Mouse (Mus musculus) hindbrain, embryonic 12.5 days (tissue): ENCODE results near the gene Hesx1. TPM values are rescaled to one million over a fixed set of nuclear protein-coding genes. Genes with fewer than 3 reads are reported as not detected.

ENCODE experiments used
- ATAC-seq: fragments of 200-750 bp; cut with Nextera tagmentation; 2 replicates; pipeline ENCODE4 v1.8.0; 2017; ENCODE audit warnings: moderate TSS enrichment; ENCODE audit not compliant: low FRiP score
- H3K27ac ChIP-seq: fragments of 300-500 bp; sonication (generic); 2 replicates; pipeline ENCODE4 v1.5.1; 2016; ENCODE audit warnings: mild to moderate bottlenecking
- H3K27me3 ChIP-seq: fragments of 300-500 bp; sonication (generic); 2 replicates; pipeline ENCODE4 v1.6.1; 2016; ENCODE audit warnings: mild to moderate bottlenecking
- H3K36me3 ChIP-seq: fragments of 300-500 bp; sonication (generic); 2 replicates; pipeline ENCODE4 v1.6.1; 2016; ENCODE audit warnings: mild to moderate bottlenecking
- H3K4me1 ChIP-seq: fragments of 300-500 bp; sonication (generic); 2 replicates; pipeline ENCODE4 v1.6.1; 2016
- H3K4me2 ChIP-seq: fragments of 300-500 bp; sonication (generic); replicated peaks from 2 replicates; pipeline ENCODE4 v1.6.1; 2016; ENCODE audit warnings: mild to moderate bottlenecking
- H3K4me3 ChIP-seq: fragments of 300-500 bp; sonication (generic); 2 replicates; pipeline ENCODE4 v1.5.1; 2016; ENCODE audit warnings: mild to moderate bottlenecking
- H3K9ac ChIP-seq: fragments of 300-500 bp; sonication (generic); 2 replicates; pipeline ENCODE4 v1.6.1; 2016; ENCODE audit warnings: mild to moderate bottlenecking, moderate library complexity
- H3K9me3 ChIP-seq: fragments of 300-500 bp; sonication (generic); replicated peaks from 2 replicates; pipeline ENCODE4 v1.6.1; 2016; ENCODE audit warnings: mild to moderate bottlenecking
- WGBS: fragments of 180-500 bp; shearing (Covaris S2); methylation state at CpG from one replicate; pipeline ENCODE4 v1.1.7; 2016; 5-methylcytosine and 5-hydroxymethylcytosine counted together
- polyA plus RNA-seq: library from polyadenylated mRNA; unstranded; fragments of >200 nt; fragmentation: Nextera tagmentation; extraction: Ambion mirVana; gene quantifications from 2 replicates; pipeline ENCODE4 v1.2.1, GENCODE M21; 2016

The Hesx1 gene
- polyA plus RNA-seq, 1 experiment from 2014 or later: not detected

DNA sequence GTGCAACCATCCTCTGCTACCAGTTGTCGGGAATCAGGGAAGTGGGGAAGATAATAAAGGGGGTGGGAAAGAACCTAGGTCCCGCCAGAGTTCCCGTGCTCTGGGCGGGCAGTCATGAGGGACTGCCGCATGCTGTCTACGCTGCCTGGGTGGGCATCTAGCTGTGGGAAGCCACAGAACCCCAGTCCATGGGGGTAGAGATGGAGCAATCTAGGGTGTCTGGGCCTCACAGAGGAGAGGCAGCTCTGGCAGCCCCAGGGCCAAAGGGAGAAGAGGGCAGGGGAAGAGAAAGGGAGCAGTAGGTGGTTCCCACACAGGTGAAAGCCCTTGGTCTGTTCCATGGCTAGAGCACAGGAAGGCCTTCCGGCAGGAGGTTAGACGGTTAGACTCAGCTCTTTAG lies 13.2 kb upstream of the Hesx1 start:
- no peaks in the 10 kb centered on the region for H3K27me3 ChIP-seq
- H3K9me3 ChIP-seq: peaks cover 9% of the 10 kb centered on the region
- H3K27ac ChIP-seq: no peak overlapping the region
- ATAC-seq: no peak
- WGBS: 97% methylated on average over 8 of the region's 8 CpGs
- no peaks in the 10 kb centered on the region for H3K36me3 ChIP-seq
- H3K4me2 ChIP-seq: no peak overlapping the region
- peaks cover 10% of the 10 kb centered on the region for H3K4me1 ChIP-seq
- H3K4me3 ChIP-seq: no peak overlapping the region
- H3K9ac ChIP-seq: no peak overlapping the region

DNA sequence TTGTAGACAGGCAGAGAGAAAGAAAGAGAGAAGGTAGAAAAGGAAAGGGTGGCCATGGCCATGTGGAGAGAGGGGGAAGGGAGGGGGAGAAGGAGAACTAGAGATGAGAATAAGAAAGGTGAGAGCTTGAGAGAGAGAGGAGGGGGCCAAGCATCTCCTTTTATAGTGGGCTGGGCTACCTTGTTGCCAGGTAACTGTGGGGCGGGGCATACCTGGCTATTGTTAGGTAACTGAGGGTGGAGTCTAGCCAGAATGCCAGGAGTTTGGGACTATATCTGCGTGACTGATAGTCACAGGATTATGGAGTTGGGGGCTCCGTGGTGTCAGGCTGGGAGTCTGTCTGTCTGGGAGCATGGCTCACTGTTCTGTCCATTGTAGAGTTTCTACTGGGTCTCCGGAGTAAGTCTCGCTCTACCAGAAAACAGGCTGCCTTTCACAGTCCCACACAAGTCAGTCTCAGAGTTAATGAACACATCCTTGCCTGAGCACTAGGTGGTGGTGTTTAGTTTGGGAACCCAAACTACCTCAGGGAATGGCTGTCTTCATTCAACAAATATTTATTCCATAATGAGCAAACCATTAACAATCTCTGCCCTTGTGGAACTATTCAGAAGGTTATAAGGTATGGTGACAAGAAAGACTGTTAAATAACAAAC lies 12.6 kb upstream of the Hesx1 start:
- 63% methylated on average over 5 of the region's 5 CpGs for WGBS
- Histone ChIP-seq H3K4me1 (peaks cover 10% of the 10 kb centered on the region), H3K9ac (no peak overlapping the region), H3K36me3 (no peaks in the 10 kb centered on the region), H3K4me2 (no peak overlapping the region), H3K4me3 (no peak overlapping the region), H3K27ac (no peak overlapping the region), H3K9me3 (peaks cover 9% of the 10 kb centered on the region), H3K27me3 (no peaks in the 10 kb centered on the region)
- no peak for ATAC-seq

DNA sequence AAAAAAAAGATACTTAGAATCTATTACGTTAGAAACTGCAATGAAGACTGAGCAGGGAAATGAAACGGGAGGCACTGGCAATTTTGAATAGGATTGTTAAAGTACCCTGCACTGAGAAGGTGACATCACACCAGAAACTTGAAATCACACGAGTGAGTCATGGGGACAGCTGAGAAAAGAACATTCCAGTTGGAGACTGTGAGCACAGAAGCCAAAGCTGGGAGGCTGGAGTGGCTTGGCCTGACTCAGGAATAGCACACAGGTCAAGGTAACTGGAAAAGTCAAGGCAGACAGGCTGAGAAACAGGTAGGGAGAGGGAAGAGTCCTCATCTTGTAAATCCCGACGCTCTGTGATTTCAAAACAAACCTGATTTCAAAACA lies 12.1 kb upstream of the Hesx1 start:
- Histone ChIP-seq H3K9ac (no peak overlapping the region), H3K4me3 (no peak overlapping the region), H3K27ac (no peak overlapping the region), H3K36me3 (no peaks in the 10 kb centered on the region), H3K4me1 (peaks cover 5% of the 10 kb centered on the region; the same call in 1 of the 2 replicates), H3K27me3 (no peaks in the 10 kb centered on the region), H3K9me3 (peaks cover 9% of the 10 kb centered on the region), H3K4me2 (no peak overlapping the region)
- ATAC-seq: no peak
- WGBS: 81% methylated on average over 5 of the region's 5 CpGs

DNA sequence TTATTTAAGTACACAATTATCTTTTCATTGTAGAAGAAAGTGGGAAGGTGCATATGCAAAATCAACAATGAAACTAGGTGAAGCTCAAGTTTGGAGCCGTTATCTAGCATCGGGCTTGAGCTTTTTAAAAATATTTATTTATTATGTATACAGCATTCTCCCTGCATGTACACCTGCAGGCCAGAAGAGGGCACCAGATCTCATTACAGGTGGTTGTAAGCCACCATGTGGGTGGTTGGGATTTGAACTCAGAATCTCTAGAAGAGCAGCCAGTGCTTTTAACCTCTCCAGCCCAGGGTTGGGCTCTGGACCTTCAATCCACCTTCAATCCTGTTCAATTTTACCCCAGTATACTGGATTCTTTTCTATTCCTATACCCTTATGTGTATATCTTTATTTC lies 5.5 kb upstream of the Hesx1 start:
- H3K4me3 ChIP-seq: no peak overlapping the region
- no peak overlapping the region for H3K4me2 ChIP-seq
- 77% methylated on average over 2 of the region's 2 CpGs for WGBS
- no peaks in the 10 kb centered on the region for H3K4me1 ChIP-seq
- H3K36me3 ChIP-seq: no peaks in the 10 kb centered on the region
- ATAC-seq: no peak
- no peaks in the 10 kb centered on the region for H3K9me3 ChIP-seq
- no peaks in the 10 kb centered on the region for H3K27me3 ChIP-seq
- H3K9ac ChIP-seq: no peak overlapping the region
- H3K27ac ChIP-seq: no peak overlapping the region

DNA sequence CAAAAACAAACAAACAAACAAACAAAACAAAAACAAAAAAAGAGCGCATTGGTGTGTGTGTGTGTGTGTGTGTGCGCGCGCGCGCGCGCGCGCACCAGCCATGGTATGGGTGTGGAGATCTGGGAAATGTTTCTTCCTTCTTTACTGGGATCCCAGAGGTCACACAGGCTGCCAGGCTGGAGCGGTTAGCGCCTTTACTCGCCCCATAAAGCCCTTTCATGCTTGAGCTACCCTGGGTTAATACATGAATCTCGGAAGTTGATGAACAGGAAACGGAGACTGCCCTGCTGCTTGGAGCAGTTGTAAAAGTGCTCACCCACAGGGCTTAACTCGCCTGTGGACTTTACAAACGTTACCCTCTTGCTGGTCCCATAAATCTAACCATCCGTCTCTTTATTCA lies 2.6 kb upstream of the Hesx1 start:
- Histone ChIP-seq H3K4me3 (no peak overlapping the region), H3K27ac (no peak overlapping the region), H3K9ac (no peak overlapping the region), H3K36me3 (no peaks in the 10 kb centered on the region), H3K9me3 (no peaks in the 10 kb centered on the region), H3K27me3 (no peaks in the 10 kb centered on the region), H3K4me2 (no peak overlapping the region), H3K4me1 (peaks cover 5% of the 10 kb centered on the region; the same call in 1 of the 2 replicates)
- WGBS: 67% methylated on average over 18 of the region's 18 CpGs
- no peak for ATAC-seq

DNA sequence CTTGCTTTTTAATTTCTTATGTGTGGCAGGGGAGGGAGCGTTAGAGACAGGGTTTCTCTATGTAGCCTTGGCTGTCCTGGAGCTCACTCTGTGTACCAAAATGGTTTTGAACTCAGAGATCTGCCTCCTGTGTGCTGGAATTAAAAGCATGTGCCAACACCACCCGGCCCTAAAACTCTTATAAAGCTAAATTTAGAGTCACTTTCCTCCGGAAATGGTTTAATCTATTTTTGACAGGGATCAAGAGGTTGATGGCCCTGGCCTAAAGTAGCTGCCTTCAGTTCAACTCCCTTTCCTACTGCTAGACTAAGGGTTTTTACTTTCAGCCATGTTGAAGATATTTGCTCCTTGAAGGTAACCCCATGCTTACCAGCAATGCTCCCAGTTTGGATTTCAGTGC lies 789 bp upstream of the Hesx1 start:
- H3K4me1 ChIP-seq: peaks cover 5% of the 10 kb centered on the region; the same call in 1 of the 2 replicates
- H3K27me3 ChIP-seq: no peaks in the 10 kb centered on the region
- ATAC-seq: no peak
- no peak overlapping the region for H3K27ac ChIP-seq
- no peaks in the 10 kb centered on the region for H3K9me3 ChIP-seq
- no peak overlapping the region for H3K4me2 ChIP-seq
- H3K9ac ChIP-seq: no peak overlapping the region
- no peaks in the 10 kb centered on the region for H3K36me3 ChIP-seq
- 78% methylated on average over 3 of the region's 3 CpGs for WGBS
- no peak overlapping the region for H3K4me3 ChIP-seq

DNA sequence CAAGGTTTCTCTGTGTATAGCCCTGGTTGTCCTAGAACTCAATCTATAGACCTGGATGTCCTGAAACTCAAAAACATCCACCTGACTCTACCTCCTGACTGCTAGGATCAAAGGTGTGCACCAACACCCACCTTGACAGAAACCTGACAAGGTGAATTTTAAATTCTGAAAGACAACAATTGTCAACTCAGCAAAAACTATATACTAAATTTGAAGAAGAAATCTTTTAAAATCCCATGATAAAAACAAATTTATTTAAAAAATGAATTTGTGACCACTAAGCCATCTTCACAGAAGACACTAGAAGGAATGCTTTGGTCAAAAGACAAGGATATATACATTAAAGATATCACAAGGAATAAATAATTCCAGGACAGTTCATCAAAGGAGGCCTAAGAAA lies 2.0 kb downstream of the Hesx1 start:
- Histone ChIP-seq H3K4me1 (peaks cover 5% of the 10 kb centered on the region; the same call in 1 of the 2 replicates), H3K36me3 (no peaks in the 10 kb centered on the region), H3K9ac (no peak overlapping the region), H3K27me3 (peaks cover 3% of the 10 kb centered on the region), H3K27ac (no peak overlapping the region), H3K4me3 (no peak overlapping the region), H3K9me3 (no peaks in the 10 kb centered on the region), H3K4me2 (no peak overlapping the region)
- ATAC-seq: no peak

DNA sequence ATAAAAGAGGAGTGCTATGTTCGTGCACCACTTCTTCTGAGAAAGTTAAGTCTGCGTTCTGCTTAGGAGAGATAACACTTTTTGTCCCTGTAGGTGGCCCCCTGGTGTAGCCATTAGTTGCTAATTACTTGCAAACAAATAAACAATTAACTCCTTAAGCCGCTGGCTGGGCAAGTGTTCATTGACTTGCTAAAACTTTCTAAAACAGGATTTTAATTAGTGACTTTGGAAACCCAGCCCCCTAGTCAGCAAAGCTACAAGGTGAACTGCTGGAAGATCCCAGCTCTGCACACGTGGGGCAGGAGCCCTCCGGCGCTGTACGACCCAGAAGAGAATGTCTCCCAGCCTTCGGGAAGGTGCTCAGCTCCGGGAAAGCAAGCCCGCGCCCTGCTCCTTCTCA lies 6.2 kb downstream of the Hesx1 start:
- no peak for ATAC-seq
- no peaks in the 10 kb centered on the region for H3K4me1 ChIP-seq
- H3K36me3 ChIP-seq: no peaks in the 10 kb centered on the region
- no peaks in the 10 kb centered on the region for H3K9me3 ChIP-seq
- H3K27me3 ChIP-seq: peaks cover 3% of the 10 kb centered on the region
- no peak overlapping the region for H3K9ac ChIP-seq
- no peak overlapping the region for H3K4me2 ChIP-seq
- WGBS: 4% methylated on average over 11 of the region's 11 CpGs
- no peak overlapping the region for H3K27ac ChIP-seq
- no peak overlapping the region for H3K4me3 ChIP-seq

DNA sequence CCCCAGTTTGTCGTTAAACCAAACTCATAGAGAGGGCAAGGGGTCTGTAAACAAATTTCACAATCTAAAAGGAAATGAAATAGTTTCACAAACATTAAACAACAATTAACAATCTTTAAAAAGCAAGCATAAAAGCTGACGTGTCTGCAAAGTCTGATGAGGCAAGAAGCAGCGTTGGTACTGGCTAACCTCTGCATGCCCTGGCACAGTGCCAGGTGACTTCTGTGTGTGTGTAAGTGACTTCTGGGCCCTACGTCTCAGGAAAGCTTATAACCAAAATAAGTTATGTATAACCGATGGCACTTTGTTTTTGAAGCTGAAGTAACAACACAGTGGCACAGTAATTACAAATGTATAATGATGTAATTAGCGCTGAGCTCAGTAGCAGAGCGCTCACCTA lies 10.7 kb downstream of the Hesx1 start:
- Histone ChIP-seq H3K27me3 (peaks cover 3% of the 10 kb centered on the region), H3K27ac (no peak overlapping the region), H3K36me3 (no peaks in the 10 kb centered on the region), H3K4me3 (no peak overlapping the region), H3K4me1 (no peaks in the 10 kb centered on the region), H3K4me2 (no peak overlapping the region), H3K9me3 (no peaks in the 10 kb centered on the region), H3K9ac (no peak overlapping the region)
- ATAC-seq: no peak
- 82% methylated on average over 7 of the region's 7 CpGs for WGBS

DNA sequence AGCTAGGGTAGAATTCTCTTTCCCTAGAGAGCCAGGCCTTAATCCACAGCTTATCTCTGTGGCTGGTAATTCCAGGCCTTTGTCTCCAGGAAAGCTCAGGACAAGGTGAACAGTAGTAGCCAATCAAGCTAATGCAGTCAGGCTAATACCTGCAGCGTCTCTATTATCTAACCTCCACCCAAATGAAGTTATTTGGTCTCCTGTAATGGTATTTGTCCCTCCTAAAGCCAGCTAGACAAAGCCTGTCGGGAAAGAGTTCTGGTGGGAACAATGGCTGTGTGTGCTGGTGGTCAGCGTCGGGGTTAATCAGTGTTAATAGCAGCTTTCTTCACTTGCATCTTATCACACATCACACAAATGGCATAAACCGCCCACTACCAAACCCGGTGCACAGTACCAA lies 11.7 kb downstream of the Hesx1 start:
- H3K4me3 ChIP-seq: no peak overlapping the region

DNA sequence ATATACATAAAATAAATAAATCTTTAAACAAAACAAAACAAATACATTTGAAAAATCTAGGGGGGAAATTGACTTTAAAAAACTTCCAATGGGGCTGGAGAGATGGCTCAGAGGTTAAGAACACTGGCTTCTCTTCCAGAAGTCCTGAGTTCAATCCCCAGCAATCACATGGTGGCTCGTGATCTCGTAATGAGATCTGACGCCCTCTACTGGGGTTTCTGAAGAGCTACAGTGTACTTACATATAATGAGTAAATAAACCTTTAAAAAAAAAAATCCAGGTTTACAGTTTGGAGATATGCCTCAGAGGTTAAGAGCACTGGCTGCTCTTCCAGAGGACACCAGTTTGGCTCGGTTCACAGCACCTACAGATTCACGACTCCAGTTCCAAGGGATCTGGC lies 17.3 kb downstream of the Hesx1 start:
- no peaks in the 10 kb centered on the region for H3K27me3 ChIP-seq
- 83% methylated on average over 5 of the region's 5 CpGs for WGBS
- H3K4me1 ChIP-seq: no peaks in the 10 kb centered on the region
- no peak overlapping the region for H3K27ac ChIP-seq
- no peak for ATAC-seq
- no peak overlapping the region for H3K4me3 ChIP-seq
- H3K4me2 ChIP-seq: no peak overlapping the region
- H3K9me3 ChIP-seq: no peaks in the 10 kb centered on the region
- no peaks in the 10 kb centered on the region for H3K36me3 ChIP-seq
- no peak overlapping the region for H3K9ac ChIP-seq

More for the DNA sequence above, 11.7 kb downstream of the Hesx1 start:
- 33% methylated on average over 6 of the region's 6 CpGs for WGBS
- Histone ChIP-seq H3K4me2 (no peak overlapping the region), H3K4me1 (no peaks in the 10 kb centered on the region), H3K27me3 (peaks cover under 1% of the 10 kb centered on the region; the same call in 1 of the 2 replicates), H3K27ac (no peak overlapping the region), H3K36me3 (no peaks in the 10 kb centered on the region), H3K9me3 (no peaks in the 10 kb centered on the region), H3K9ac (no peak overlapping the region)
- ATAC-seq: no peak

DNA sequence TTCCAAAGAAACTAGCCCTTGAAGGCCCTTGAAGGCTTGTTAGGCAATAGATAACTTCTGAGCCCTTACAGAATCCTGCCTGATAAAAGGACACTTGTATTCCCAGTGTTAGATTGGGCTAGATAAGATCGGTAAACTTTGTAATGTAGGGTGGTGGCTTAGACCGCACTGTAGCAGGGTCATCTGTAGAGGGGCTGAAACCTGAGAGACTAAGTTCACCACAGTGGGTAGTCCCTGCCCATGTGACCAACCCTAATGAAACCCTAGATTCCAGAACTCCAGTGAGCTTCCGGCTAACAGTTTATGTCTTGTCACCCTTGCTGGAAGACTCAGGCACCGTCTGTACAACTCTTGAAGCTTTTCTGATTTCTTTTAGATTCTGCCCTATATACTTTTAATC lies 19.4 kb downstream of the Hesx1 start:
- Histone ChIP-seq H3K4me1 (no peaks in the 10 kb centered on the region), H3K9ac (no peak overlapping the region), H3K9me3 (no peaks in the 10 kb centered on the region), H3K4me3 (no peak overlapping the region), H3K4me2 (no peak overlapping the region), H3K27me3 (no peaks in the 10 kb centered on the region), H3K36me3 (no peaks in the 10 kb centered on the region), H3K27ac (no peak overlapping the region)
- ATAC-seq: no peak
- WGBS: 69% methylated on average over 4 of the region's 4 CpGs

DNA sequence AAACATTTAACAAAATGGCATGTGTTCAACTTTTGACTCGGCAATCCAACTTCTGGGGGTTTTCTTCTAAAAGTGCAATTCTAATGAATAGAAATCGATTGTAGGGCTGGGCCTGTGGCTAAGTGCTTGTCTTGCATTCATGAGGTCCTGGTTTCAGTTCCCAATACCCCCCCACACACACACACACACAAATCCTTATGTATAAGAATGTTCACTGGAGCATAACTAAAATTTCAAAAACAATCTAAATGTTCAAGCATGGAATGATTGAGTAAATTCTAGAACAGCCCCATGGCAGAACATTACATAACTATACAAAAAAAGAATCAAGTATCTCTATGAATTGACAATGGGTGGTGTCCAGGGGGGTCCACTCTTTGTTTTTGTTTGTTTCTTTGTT lies 23.7 kb downstream of the Hesx1 start:
- H3K4me2 ChIP-seq: no peak overlapping the region
- no peak overlapping the region for H3K27ac ChIP-seq
- no peak for ATAC-seq
- H3K9ac ChIP-seq: no peak overlapping the region
- H3K4me3 ChIP-seq: no peak overlapping the region
- no peaks in the 10 kb centered on the region for H3K36me3 ChIP-seq
- 92% methylated on average over 2 of the region's 2 CpGs for WGBS
- no peaks in the 10 kb centered on the region for H3K27me3 ChIP-seq
- H3K9me3 ChIP-seq: no peaks in the 10 kb centered on the region
- no peaks in the 10 kb centered on the region for H3K4me1 ChIP-seq
